Mouse (Mus musculus): ENCODE measurements at regions not wholly inside any gene's neighbourhood (a gene's known extent, or its start where the extent isn't known, plus 50 kb on each side); places are given as distances from the start of the nearest gene placed in this dataset.

- DNase-seq (ENCODE audit: low read depth, low spot score) = no peak
These were observed 67.3 kb downstream of the C1d start for GRCm38 (mm10) chr11:17324651-17325050.

GRCm38 (mm10) chr11:17325731-17326646, 68.6 kb downstream of the C1d start:
- DNase-seq (ENCODE audit: low read depth, low spot score) = no peak

GRCm38 (mm10) chr11:17326695-17327094, 69.3 kb downstream of the C1d start:
- no peak for DNase-seq (ENCODE audit: low read depth, low spot score)

- DNase-seq (ENCODE audit: low read depth, low spot score) = no peak
These were observed 94.1 kb downstream of the C1d start for GRCm38 (mm10) chr11:17351476-17351875.

GRCm38 (mm10) chr11:17352148-17353130, 95.1 kb downstream of the C1d start:
- no peak for DNase-seq (ENCODE audit: low read depth, low spot score)

GRCm38 (mm10) chr11:17359698-17360254, 102.4 kb downstream of the C1d start:
- no peak for DNase-seq (ENCODE audit: low read depth, low spot score)

- peak; percentile 12 for DNase-seq (ENCODE audit: low read depth, low spot score)
These were observed 120.5 kb downstream of the C1d start for GRCm38 (mm10) chr11:17377859-17378258.

- peak; percentile 98 for DNase-seq (ENCODE audit: low read depth, low spot score)
These were observed 129.4 kb downstream of the C1d start for GRCm38 (mm10) chr11:17386756-17387155.

GRCm38 (mm10) chr11:17393832-17394231, 136.5 kb downstream of the C1d start:
- no peak for DNase-seq (ENCODE audit: low read depth, low spot score)

GRCm38 (mm10) chr11:17414531-17414930, 157.2 kb downstream of the C1d start:
- no peak for DNase-seq (ENCODE audit: low read depth, low spot score)

- DNase-seq (ENCODE audit: low read depth, low spot score) = no peak
These were observed 157.8 kb downstream of the C1d start for GRCm38 (mm10) chr11:17415144-17415543.

GRCm38 (mm10) chr11:17417656-17418289, 160.4 kb downstream of the C1d start:
- no peak for DNase-seq (ENCODE audit: low read depth, low spot score)

GRCm38 (mm10) chr11:17442133-17442532, 184.8 kb downstream of the C1d start:
- no peak for DNase-seq (ENCODE audit: low read depth, low spot score)

GRCm38 (mm10) chr11:17449289-17449688, 191.9 kb downstream of the C1d start:
- DNase-seq (ENCODE audit: low read depth, low spot score) = no peak

GRCm38 (mm10) chr11:17450360-17451045, 193.1 kb downstream of the C1d start:
- DNase-seq (ENCODE audit: low read depth, low spot score) = no peak

GRCm38 (mm10) chr11:17451451-17451850, 194.1 kb downstream of the C1d start:
- no peak for DNase-seq (ENCODE audit: low read depth, low spot score)

- no peak for DNase-seq (ENCODE audit: low read depth, low spot score)
These were observed 196.2 kb downstream of the C1d start for GRCm38 (mm10) chr11:17453530-17453929.

- no peak for DNase-seq (ENCODE audit: low read depth, low spot score)
These were observed 201.6 kb downstream of the C1d start for GRCm38 (mm10) chr11:17458946-17459345.

- peak; percentile 70 for DNase-seq (ENCODE audit: low read depth, low spot score)
These were observed 202.9 kb downstream of the C1d start for GRCm38 (mm10) chr11:17460024-17460919.

GRCm38 (mm10) chr11:17460920-17461279, 203.5 kb downstream of the C1d start:
- DNase-seq (ENCODE audit: low read depth, low spot score) = no peak
